Mouse (Mus musculus) macrophage (primary cell): Measurements from ENCODE around the gene Fancc. TPM values are rescaled to one million over a fixed set of nuclear protein-coding genes. Genes with fewer than 3 reads are reported as not detected.

Experiments
- H3K27ac ChIP-seq: fragments of 350-480 bp; formaldehyde crosslinking; 2 replicates; pipeline ENCODE4 v1.9.0; 2021
- H3K36me3 ChIP-seq: fragments of 350-480 bp; formaldehyde crosslinking; 2 replicates; pipeline ENCODE4 v1.9.0; 2021; ENCODE audit errors: inconsistent target
- H3K4me3 ChIP-seq: fragments of 350-480 bp; formaldehyde crosslinking; 2 replicates; pipeline ENCODE4 v1.9.0; 2021; ENCODE audit errors: inconsistent target
- H3K79me2 ChIP-seq: fragments of 350-480 bp; formaldehyde crosslinking; 2 replicates; pipeline ENCODE4 v1.9.0; 2021; ENCODE audit errors: inconsistent target
- WGBS: methylation state at CpG from one replicate; pipeline ENCODE4 v1.1.7; 2026; ENCODE audit warnings: inconsistent platforms; ENCODE audit not compliant: missing documents; 5-methylcytosine and 5-hydroxymethylcytosine counted together
- polyA plus RNA-seq: library from polyadenylated mRNA; stranded (reverse); fragments of 250-400 nt; gene quantifications from 3 replicates; pipeline ENCODE4 v1.2.4, GENCODE M21; 2018; ENCODE audit warnings: inconsistent platforms
- total RNA-seq, 78 experiments: library from RNA; depleted of rRNA; stranded (reverse); fragments of 250-400 nt; gene quantifications; 1 replicate in 9 of 78; 2 replicates in 24 of 78; 3 replicates in 43 of 78; 4 replicates in 2 of 78; pipeline ENCODE4 v1.2.4; 2018; ENCODE audit warnings: inconsistent platforms in 56 of 78

Gene Fancc
- total RNA-seq (2018; cell fraction: chromatin; rRNA removed) = 100 to 1,000 TPM in 4 of 26 experiments, 10 to 100 TPM in 22; 20.9 to 198 (median 32.2) TPM
- 1 to 10 TPM; 1.3 to 8.7 (median 2.3) TPM for total RNA-seq (2018; cell fraction: cytosol; rRNA removed)
- total RNA-seq (2018; cell fraction: nucleus; rRNA removed) = 10 to 100 TPM in 18 of 26 experiments, 1 to 10 TPM in 8; 6.4 to 89.5 (median 16.0) TPM
- polyA plus RNA-seq = 1.9 to 3.5 TPM (median 3.0 TPM) in 3 replicates

- Histone ChIP-seq H3K79me2 (no peaks in the 10 kb centered on the region), H3K36me3 (no peaks in the 10 kb centered on the region), H3K4me3 (no peak within 1 kb of the TSS), H3K27ac (no peak within 1 kb of the TSS)
- 21% methylated on average over 23 of the region's 23 CpGs for WGBS
These were observed at the start of gene Fancc for GRCm38 (mm10) chr13:63496646-63497582. Fancc (minus strand) TSS chr13:63497278.

DNA sequence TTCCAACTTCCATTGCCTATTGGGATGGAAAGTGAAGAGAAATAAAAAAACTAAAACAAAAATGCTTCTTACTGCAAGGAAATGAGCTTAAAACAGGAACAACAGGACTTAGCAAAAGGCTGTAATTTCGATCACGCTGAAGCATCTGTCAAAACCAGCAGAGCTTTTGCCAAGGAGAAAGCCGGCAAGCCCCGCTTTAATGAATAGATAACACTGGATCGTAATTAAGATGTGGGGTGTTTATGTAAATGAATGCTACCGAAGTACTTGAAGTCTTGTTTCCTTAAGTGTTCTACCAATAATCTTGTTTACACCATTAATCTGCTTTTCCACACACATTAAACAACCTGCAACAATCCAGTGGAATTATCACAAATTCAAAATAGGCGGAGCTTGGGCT is 48.2 kb upstream of the Fancc start:
- no peaks in the 10 kb centered on the region for H3K79me2 ChIP-seq
- WGBS = 93% methylated on average over 7 of the region's 7 CpGs
- no peaks in the 10 kb centered on the region for H3K36me3 ChIP-seq
- no peak overlapping the region for H3K4me3 ChIP-seq
- H3K27ac ChIP-seq = no peak overlapping the region

DNA sequence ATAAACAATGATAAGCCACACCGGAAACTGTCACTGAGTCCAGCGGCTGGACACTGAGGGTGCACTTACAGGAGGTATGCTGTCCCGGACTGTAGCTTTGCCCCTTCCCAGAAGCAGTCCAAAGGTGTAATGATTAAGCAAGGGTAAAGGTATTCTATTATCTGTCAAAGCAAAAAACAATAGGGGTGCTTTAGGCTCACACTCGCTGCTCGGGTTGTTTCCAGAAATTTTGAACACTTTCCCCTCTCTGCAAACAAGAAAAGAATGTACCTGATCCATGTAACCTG is 47.8 kb upstream of the Fancc start:
- 96% methylated on average over 5 of the region's 5 CpGs for WGBS
- no peak overlapping the region for H3K4me3 ChIP-seq
- no peak overlapping the region for H3K27ac ChIP-seq
- no peaks in the 10 kb centered on the region for H3K79me2 ChIP-seq
- no peaks in the 10 kb centered on the region for H3K36me3 ChIP-seq

DNA sequence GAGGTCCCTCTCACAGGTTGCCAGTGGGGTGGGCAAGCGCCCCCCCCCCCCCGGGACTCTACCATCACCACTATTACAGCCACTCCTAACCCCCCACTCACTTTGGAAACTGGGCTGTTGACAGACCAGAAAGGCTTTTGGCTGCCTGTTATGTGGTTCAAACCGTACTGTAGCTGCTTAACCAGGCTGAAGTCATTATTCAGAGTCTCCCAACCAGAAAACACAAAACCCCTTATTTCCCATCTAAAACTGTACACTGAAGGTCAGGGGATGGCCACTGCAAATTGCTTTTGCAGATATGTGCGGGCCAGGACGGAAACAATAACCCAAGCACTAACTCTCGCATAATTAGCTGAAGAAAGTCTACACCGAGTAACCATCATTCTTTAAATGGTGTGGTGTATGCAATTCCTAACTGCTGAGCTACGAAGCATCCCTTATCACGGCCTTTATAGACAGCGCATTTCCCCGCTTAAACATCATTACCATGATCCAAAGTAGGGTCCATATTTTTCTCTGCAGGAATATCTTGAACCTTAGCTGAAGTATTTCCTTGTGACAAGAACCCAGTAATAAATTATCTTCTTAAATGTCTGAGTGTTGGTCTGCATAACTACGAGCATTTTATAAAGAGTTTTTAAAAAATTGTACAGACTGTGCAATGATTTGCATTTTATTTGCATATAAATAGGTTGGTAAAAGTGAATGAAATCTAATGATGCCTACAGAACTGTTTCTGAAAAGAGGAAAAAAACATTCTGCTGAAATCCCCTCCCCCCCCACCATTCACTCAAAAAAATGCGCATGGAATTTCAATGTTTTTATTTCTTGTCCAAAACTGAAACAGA is 47.3 kb upstream of the Fancc start:
- no peak overlapping the region for H3K4me3 ChIP-seq
- WGBS = 97% methylated on average over 13 of the region's 13 CpGs
- no peaks in the 10 kb centered on the region for H3K36me3 ChIP-seq
- H3K27ac ChIP-seq = no peak overlapping the region
- H3K79me2 ChIP-seq = no peaks in the 10 kb centered on the region

GRCm38 (mm10) chr13:63543459-63543858 is 46.4 kb upstream of the Fancc start:
- Histone ChIP-seq H3K79me2 (no peaks in the 10 kb centered on the region), H3K36me3 (no peaks in the 10 kb centered on the region), H3K27ac (no peak overlapping the region), H3K4me3 (no peak overlapping the region)
- 95% methylated on average over 6 of the region's 6 CpGs for WGBS

GRCm38 (mm10) chr13:63542796-63543384 is 45.8 kb upstream of the Fancc start:
- no peak overlapping the region for H3K27ac ChIP-seq
- H3K4me3 ChIP-seq = no peak overlapping the region
- 100% methylated on average over 3 of the region's 3 CpGs for WGBS
- no peaks in the 10 kb centered on the region for H3K79me2 ChIP-seq
- no peaks in the 10 kb centered on the region for H3K36me3 ChIP-seq

- no peak overlapping the region for H3K27ac ChIP-seq
- no peaks in the 10 kb centered on the region for H3K79me2 ChIP-seq
- H3K36me3 ChIP-seq = no peaks in the 10 kb centered on the region
- no peak overlapping the region for H3K4me3 ChIP-seq
These were observed 44.4 kb upstream of the Fancc start for GRCm38 (mm10) chr13:63541510-63541909.

DNA sequence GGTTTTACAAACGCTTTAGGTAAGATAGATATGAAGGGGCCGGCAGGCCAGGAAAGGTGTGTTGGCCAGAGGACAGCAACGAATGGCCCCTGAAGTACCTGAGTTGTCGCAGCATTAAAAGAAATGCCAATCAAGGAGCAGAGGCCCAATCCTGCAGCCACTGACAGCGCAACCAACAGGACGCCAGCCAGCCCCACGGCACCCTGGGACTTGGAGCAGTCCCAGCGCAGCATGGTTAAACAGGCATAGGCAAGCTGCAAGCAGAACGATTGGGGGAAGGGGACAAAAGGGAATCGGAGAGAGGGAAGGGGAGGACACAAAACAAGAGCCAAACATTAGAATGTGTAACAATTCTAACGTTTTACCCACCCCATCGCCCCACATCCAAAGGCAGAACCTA is 43.5 kb upstream of the Fancc start:
- 95% methylated on average over 11 of the region's 12 CpGs for whole genome bisulfite sequencing
- H3K79me2 ChIP-seq = no peaks in the 10 kb centered on the region
- H3K36me3 ChIP-seq = no peaks in the 10 kb centered on the region

DNA sequence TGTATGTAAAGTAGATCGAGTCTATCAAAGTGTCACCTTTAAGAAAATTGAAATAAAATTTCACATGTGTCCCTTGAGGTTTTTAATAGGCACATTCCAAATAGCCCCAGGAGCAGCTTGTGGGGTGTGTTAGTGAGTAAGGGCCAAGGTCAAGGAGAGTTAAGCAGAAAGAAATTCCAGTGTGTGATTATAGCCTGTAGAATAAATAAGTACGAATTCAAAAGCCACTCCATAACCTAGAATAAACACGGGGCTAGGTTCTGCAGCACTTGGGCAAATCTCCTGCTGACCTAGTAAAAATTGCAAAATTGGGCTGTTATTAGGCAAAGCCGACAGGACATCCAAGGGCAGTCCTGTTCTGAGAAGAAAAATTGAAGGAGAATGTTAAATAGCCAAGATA is 37.9 kb upstream of the Fancc start:
- Histone ChIP-seq H3K27ac (no peak overlapping the region), H3K4me3 (no peak overlapping the region), H3K79me2 (no peaks in the 10 kb centered on the region), H3K36me3 (no peaks in the 10 kb centered on the region)
- WGBS = 94% methylated on average over 4 of the region's 4 CpGs

More for the DNA sequence above, 43.5 kb upstream of the Fancc start:
- H3K27ac ChIP-seq = no peak overlapping the region
- H3K4me3 ChIP-seq = no peak overlapping the region

- Histone ChIP-seq H3K4me3 (no peak overlapping the region), H3K27ac (no peak overlapping the region), H3K36me3 (no peaks in the 10 kb centered on the region), H3K79me2 (no peaks in the 10 kb centered on the region)
- WGBS = 95% methylated on average over 9 of the region's 9 CpGs
These were observed 33.8 kb upstream of the Fancc start for GRCm38 (mm10) chr13:63530857-63531256.

DNA sequence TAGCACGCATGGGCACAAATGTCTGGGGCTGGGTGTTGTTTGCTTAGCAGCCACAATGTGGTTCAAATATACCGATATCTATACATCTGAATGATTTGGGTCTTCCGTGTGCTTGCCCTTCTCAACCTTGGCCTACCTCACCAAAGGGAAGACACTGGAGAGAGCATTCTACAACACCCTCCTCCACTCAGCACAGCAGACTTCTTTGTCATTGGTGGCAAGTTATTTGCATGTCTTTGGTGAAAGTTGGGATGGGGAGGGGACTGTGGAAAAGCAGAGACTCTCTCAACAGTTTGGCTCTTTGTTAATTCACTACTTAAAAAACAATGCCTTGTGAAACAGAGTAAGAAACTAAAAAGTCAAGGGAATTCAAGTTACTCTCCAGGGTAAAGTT is 33.3 kb upstream of the Fancc start:
- WGBS = 90% methylated on average over 3 of the region's 3 CpGs
- H3K36me3 ChIP-seq = no peaks in the 10 kb centered on the region
- H3K27ac ChIP-seq = no peak overlapping the region
- H3K4me3 ChIP-seq = no peak overlapping the region
- H3K79me2 ChIP-seq = no peaks in the 10 kb centered on the region

DNA sequence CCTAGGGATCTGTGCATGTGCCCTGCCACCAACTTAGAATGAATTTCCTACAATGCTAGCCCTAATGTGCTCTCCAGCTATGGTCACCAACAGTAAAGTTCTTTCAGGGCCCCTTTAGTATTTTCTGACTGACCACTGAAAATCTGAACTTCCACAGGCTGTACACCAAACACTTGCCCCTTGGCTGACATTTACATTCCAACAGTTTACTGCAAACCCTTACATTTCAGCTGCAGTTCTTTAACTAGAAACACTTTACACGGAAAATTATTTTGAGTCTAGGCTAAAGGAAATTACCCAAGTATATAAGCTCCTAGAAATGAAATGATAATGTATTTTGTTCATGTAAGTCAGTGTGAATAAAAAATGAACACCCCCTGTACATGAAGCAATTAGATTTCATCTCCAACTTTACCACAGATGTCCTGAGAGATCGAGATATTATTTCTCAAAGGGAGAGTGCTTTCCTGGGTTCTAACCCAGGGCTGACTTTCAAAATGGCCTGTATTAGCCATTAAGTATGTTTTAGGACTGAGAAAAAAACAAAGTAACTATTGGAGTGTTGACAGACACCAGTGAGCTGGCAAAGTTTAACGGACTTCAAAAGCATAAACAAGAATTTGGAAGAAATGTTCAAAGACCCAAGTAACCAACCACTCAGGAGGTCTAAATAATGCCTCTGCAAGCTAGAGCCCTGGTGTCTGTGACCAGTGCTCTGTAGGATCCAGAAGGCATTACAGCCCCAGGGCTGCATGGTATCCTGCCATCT is 32.7 kb upstream of the Fancc start:
- no peaks in the 10 kb centered on the region for H3K79me2 ChIP-seq
- WGBS = 88% methylated on average over 3 of the region's 3 CpGs
- no peaks in the 10 kb centered on the region for H3K36me3 ChIP-seq
- H3K27ac ChIP-seq = no peak overlapping the region
- H3K4me3 ChIP-seq = no peak overlapping the region

GRCm38 (mm10) chr13:63528852-63529251 is 31.8 kb upstream of the Fancc start:
- Histone ChIP-seq H3K79me2 (no peaks in the 10 kb centered on the region), H3K27ac (no peak overlapping the region), H3K36me3 (no peaks in the 10 kb centered on the region), H3K4me3 (no peak overlapping the region)
- 29% methylated on average over 2 of the region's 2 CpGs for WGBS

DNA sequence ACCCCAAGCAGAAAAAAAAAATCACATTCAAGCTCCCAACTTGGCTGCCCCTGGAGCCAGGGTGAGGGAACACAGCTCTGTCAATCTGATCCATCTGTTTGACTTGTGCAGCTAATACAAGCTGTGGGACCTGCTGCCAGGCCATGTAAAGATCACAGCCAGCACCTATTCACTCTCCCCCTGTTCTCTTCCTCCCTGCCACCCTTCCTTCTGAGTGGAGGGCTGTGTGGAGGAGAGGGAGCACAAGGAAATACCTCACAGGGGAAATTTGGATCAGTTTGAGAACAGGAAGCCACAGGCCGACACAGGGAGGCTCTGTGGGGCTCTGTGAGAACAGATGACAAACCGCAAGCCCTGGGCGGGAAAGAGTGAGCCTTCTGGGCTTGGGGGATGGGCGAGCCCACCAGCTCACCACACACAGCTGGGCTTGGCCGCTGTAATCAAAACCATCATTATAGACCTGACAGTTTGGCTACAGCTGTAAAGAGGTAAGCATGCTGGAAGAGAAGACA is 31.1 kb upstream of the Fancc start:
- Histone ChIP-seq H3K4me3 (no peak overlapping the region), H3K36me3 (no peaks in the 10 kb centered on the region), H3K79me2 (no peaks in the 10 kb centered on the region), H3K27ac (no peak overlapping the region)
- 8% methylated on average over 5 of the region's 5 CpGs for WGBS
